Mouse (Mus musculus) heart, embryonic 15.5 days (tissue): ENCODE results near the gene Hist2h2ac. TPM values are rescaled to one million over a fixed set of nuclear protein-coding genes. Genes with fewer than 3 reads are reported as not detected.

Experiments used
- ATAC-seq: fragments of 200-750 bp; cut with Nextera tagmentation; replicated peaks from 2 replicates; pipeline ENCODE4 v1.8.0; 2017; ENCODE audit warnings: low read depth, moderate TSS enrichment; ENCODE audit not compliant: insufficient number of reproducible peaks, insufficient read depth, low FRiP score
- H3K27ac ChIP-seq: fragments of 300-500 bp; sonication (generic); 2 replicates; pipeline ENCODE4 v1.5.1; 2015; ENCODE audit warnings: mild to moderate bottlenecking, inconsistent platforms
- H3K27me3 ChIP-seq: fragments of 300-500 bp; sonication (generic); 2 replicates; pipeline ENCODE4 v1.6.1; 2015; ENCODE audit warnings: inconsistent platforms
- H3K36me3 ChIP-seq: fragments of 300-500 bp; sonication (generic); 2 replicates; pipeline ENCODE4 v1.6.1; 2015; ENCODE audit warnings: mild to moderate bottlenecking, inconsistent platforms
- H3K4me1 ChIP-seq: fragments of 300-500 bp; sonication (generic); replicated peaks from 2 replicates; pipeline ENCODE4 v1.6.1; 2015; ENCODE audit warnings: inconsistent platforms
- H3K4me2 ChIP-seq: fragments of 300-500 bp; sonication (generic); 2 replicates; pipeline ENCODE4 v1.6.1; 2015; ENCODE audit warnings: inconsistent platforms, mild to moderate bottlenecking, moderate library complexity
- H3K4me3 ChIP-seq: fragments of 300-500 bp; sonication (generic); 2 replicates; pipeline ENCODE4 v1.5.1; 2015; ENCODE audit warnings: mild to moderate bottlenecking, inconsistent platforms
- H3K9ac ChIP-seq: fragments of 300-500 bp; sonication (generic); 2 replicates; pipeline ENCODE4 v1.6.1; 2015; ENCODE audit warnings: mild to moderate bottlenecking, inconsistent platforms
- H3K9me3 ChIP-seq: fragments of 300-500 bp; sonication (generic); replicated peaks from 2 replicates; pipeline ENCODE4 v1.6.1; 2016; ENCODE audit warnings: inconsistent platforms
- WGBS: fragments of 180-500 bp; shearing (Covaris S2); methylation state at CpG from one replicate; pipeline ENCODE4 v1.1.7; 2015; ENCODE audit warnings: mixed read lengths; 5-methylcytosine and 5-hydroxymethylcytosine counted together
- polyA plus RNA-seq: library from polyadenylated mRNA; unstranded; fragments of >200 nt; fragmentation: Nextera tagmentation; extraction: Ambion mirVana; gene quantifications from 2 replicates; pipeline ENCODE4 v1.2.1, GENCODE M21; 2015

The Hist2h2ac gene
- polyA plus RNA-seq, 1 experiment from 2014 or later: 5.3 TPM

- ATAC-seq: peak; percentile 86
- Histone ChIP-seq H3K27me3 (no peaks in the 10 kb centered on the region), H3K9me3 (no peaks in the 10 kb centered on the region), H3K27ac (peak overlapping the region; percentile 99), H3K4me1 (peaks cover 16% of the 10 kb centered on the region), H3K4me3 (peak overlapping the region; percentile 76), H3K36me3 (no peaks in the 10 kb centered on the region), H3K9ac (peak overlapping the region; percentile 79), H3K4me2 (peak overlapping the region; percentile 86)
- WGBS: under 1% methylated on average over 19 of the region's 19 CpGs
Observed at GRCm38 (mm10) chr3:96262216-96262875, 41.7 kb upstream of the Hist2h2ac start.

GRCm38 (mm10) chr3:96261623-96262022, 40.9 kb upstream of the Hist2h2ac start:
- no peak for ATAC-seq
- H3K4me2 ChIP-seq: peak overlapping the region; percentile 86
- no peaks in the 10 kb centered on the region for H3K36me3 ChIP-seq
- H3K9me3 ChIP-seq: no peaks in the 10 kb centered on the region
- peak overlapping the region; percentile 99 for H3K27ac ChIP-seq
- peaks cover 16% of the 10 kb centered on the region for H3K4me1 ChIP-seq
- peak overlapping the region; percentile 76 for H3K4me3 ChIP-seq
- peak overlapping the region; percentile 31; the same call in 1 of the 2 replicates for H3K9ac ChIP-seq
- H3K27me3 ChIP-seq: no peaks in the 10 kb centered on the region
- WGBS: 48% methylated on average over 3 of the region's 3 CpGs

- no peak for ATAC-seq
- Histone ChIP-seq H3K4me2 (no peak overlapping the region), H3K9ac (no peak overlapping the region)
Observed at GRCm38 (mm10) chr3:96260220-96260619, 39.5 kb upstream of the Hist2h2ac start.

GRCm38 (mm10) chr3:96257190-96257589, 36.5 kb upstream of the Hist2h2ac start:
- Histone ChIP-seq H3K4me1 (peaks cover 11% of the 10 kb centered on the region), H3K9ac (no peak overlapping the region), H3K36me3 (no peaks in the 10 kb centered on the region), H3K4me3 (no peak overlapping the region), H3K27ac (no peak overlapping the region), H3K27me3 (no peaks in the 10 kb centered on the region), H3K9me3 (no peaks in the 10 kb centered on the region), H3K4me2 (no peak overlapping the region)
- WGBS: 68% methylated on average over 3 of the region's 3 CpGs
- no peak for ATAC-seq

More at GRCm38 (mm10) chr3:96260220-96260619, 39.5 kb upstream of the Hist2h2ac start:
- H3K27ac ChIP-seq: no peak overlapping the region
- H3K9me3 ChIP-seq: no peaks in the 10 kb centered on the region
- WGBS: 88% methylated on average over 5 of the region's 5 CpGs
- peaks cover 20% of the 10 kb centered on the region for H3K4me1 ChIP-seq
- H3K36me3 ChIP-seq: no peaks in the 10 kb centered on the region
- H3K27me3 ChIP-seq: no peaks in the 10 kb centered on the region
- H3K4me3 ChIP-seq: no peak overlapping the region

GRCm38 (mm10) chr3:96255926-96256593, 35.4 kb upstream of the Hist2h2ac start:
- 71% methylated on average over 5 of the region's 5 CpGs for WGBS
- Histone ChIP-seq H3K27ac (no peak overlapping the region), H3K27me3 (no peaks in the 10 kb centered on the region), H3K9ac (no peak overlapping the region), H3K36me3 (no peaks in the 10 kb centered on the region), H3K4me2 (no peak overlapping the region), H3K4me3 (no peak overlapping the region), H3K9me3 (no peaks in the 10 kb centered on the region), H3K4me1 (0 out of 2 replicates have a peak, but pooled peaks cover 5% of the 10 kb centered on the region)
- no peak for ATAC-seq

- H3K27ac ChIP-seq: no peak overlapping the region
- 27% methylated on average over 10 of the region's 10 CpGs for WGBS
- H3K27me3 ChIP-seq: no peaks in the 10 kb centered on the region
- ATAC-seq: no peak
- no peaks in the 10 kb centered on the region for H3K9me3 ChIP-seq
- H3K4me2 ChIP-seq: no peak overlapping the region
- 0 out of 2 replicates have a peak, but pooled peaks cover 8% of the 10 kb centered on the region for H3K4me1 ChIP-seq
- no peaks in the 10 kb centered on the region for H3K36me3 ChIP-seq
- no peak overlapping the region for H3K9ac ChIP-seq
- H3K4me3 ChIP-seq: no peak overlapping the region
Observed at GRCm38 (mm10) chr3:96254683-96255355, 34.1 kb upstream of the Hist2h2ac start.

GRCm38 (mm10) chr3:96251787-96252186, 31.1 kb upstream of the Hist2h2ac start:
- no peak overlapping the region for H3K4me3 ChIP-seq
- H3K27me3 ChIP-seq: no peaks in the 10 kb centered on the region
- ATAC-seq: no peak
- no peaks in the 10 kb centered on the region for H3K36me3 ChIP-seq
- 86% methylated on average over 3 of the region's 3 CpGs for WGBS
- H3K4me2 ChIP-seq: no peak overlapping the region
- H3K27ac ChIP-seq: no peak overlapping the region
- H3K4me1 ChIP-seq: peaks cover 25% of the 10 kb centered on the region
- H3K9me3 ChIP-seq: no peaks in the 10 kb centered on the region
- no peak overlapping the region for H3K9ac ChIP-seq

GRCm38 (mm10) chr3:96250890-96251289, 30.2 kb upstream of the Hist2h2ac start:
- ATAC-seq: no peak
- no peak overlapping the region for H3K4me2 ChIP-seq
- H3K4me1 ChIP-seq: peaks cover 22% of the 10 kb centered on the region
- H3K27me3 ChIP-seq: no peaks in the 10 kb centered on the region
- 71% methylated on average over 3 of the region's 3 CpGs for WGBS
- H3K27ac ChIP-seq: no peak overlapping the region
- H3K4me3 ChIP-seq: no peak overlapping the region
- no peaks in the 10 kb centered on the region for H3K36me3 ChIP-seq
- H3K9ac ChIP-seq: no peak overlapping the region
- H3K9me3 ChIP-seq: no peaks in the 10 kb centered on the region

GRCm38 (mm10) chr3:96249034-96249345, 28.3 kb upstream of the Hist2h2ac start:
- peak overlapping the region; percentile 60 for H3K4me2 ChIP-seq
- H3K9me3 ChIP-seq: no peaks in the 10 kb centered on the region
- 51% methylated on average over 4 of the region's 4 CpGs for WGBS
- H3K4me1 ChIP-seq: peaks cover 26% of the 10 kb centered on the region
- no peak for ATAC-seq
- 0 out of 2 replicates have a peak overlapping the region, but pooled peaks have one; percentile 47 for H3K4me3 ChIP-seq
- no peaks in the 10 kb centered on the region for H3K36me3 ChIP-seq
- peak overlapping the region; percentile 18; the same call in 1 of the 2 replicates for H3K9ac ChIP-seq
- H3K27me3 ChIP-seq: no peaks in the 10 kb centered on the region
- H3K27ac ChIP-seq: peak overlapping the region; percentile 4; the same call in 1 of the 2 replicates

GRCm38 (mm10) chr3:96248141-96249033, 27.7 kb upstream of the Hist2h2ac start:
- 44% methylated on average over 6 of the region's 6 CpGs for WGBS
- peak overlapping the region; percentile 18; the same call in 1 of the 2 replicates for H3K9ac ChIP-seq
- H3K27ac ChIP-seq: peak overlapping the region; percentile 4
- peak overlapping the region; percentile 47 for H3K4me3 ChIP-seq
- peak overlapping the region; percentile 60 for H3K4me2 ChIP-seq
- H3K9me3 ChIP-seq: no peaks in the 10 kb centered on the region
- no peaks in the 10 kb centered on the region for H3K27me3 ChIP-seq
- H3K4me1 ChIP-seq: peaks cover 32% of the 10 kb centered on the region
- H3K36me3 ChIP-seq: no peaks in the 10 kb centered on the region
- ATAC-seq: no peak
